Mouse (Mus musculus) thymus, adult 2 months (tissue): Measurements from ENCODE around the gene Piezo1. TPM values are rescaled to one million over a fixed set of nuclear protein-coding genes. Genes with fewer than 3 reads are reported as not detected.

Experiments
- DNase-seq: peaks from one replicate; pipeline ENCODE4 v3.0.0; 2021
- H3K27ac ChIP-seq: fragments of 200-500 bp; 2 replicates; pipeline ENCODE4 v1.5.1; 2012; ENCODE audit warnings: low read length, control low read depth; ENCODE audit not compliant: control insufficient read depth, insufficient read depth
- H3K27me3 ChIP-seq: fragments of 200-500 bp; 2 replicates; pipeline ENCODE4 v1.6.1; 2012; ENCODE audit warnings: mild to moderate bottlenecking, low read length, moderate library complexity, mixed read lengths; ENCODE audit not compliant: control insufficient read depth, insufficient read depth
- H3K36me3 ChIP-seq: fragments of 200-500 bp; 2 replicates; pipeline ENCODE4 v1.6.1; 2012; ENCODE audit warnings: mild to moderate bottlenecking, low read length, moderate library complexity; ENCODE audit not compliant: control insufficient read depth, insufficient read depth
- H3K4me1 ChIP-seq: fragments of 200-500 bp; replicated peaks from 2 replicates; pipeline ENCODE4 v1.6.1; 2012; ENCODE audit warnings: low read length; ENCODE audit not compliant: control insufficient read depth, insufficient read depth
- H3K4me3 ChIP-seq: fragments of 200-500 bp; 2 replicates; pipeline ENCODE4 v1.5.1; 2012; ENCODE audit warnings: mild to moderate bottlenecking, low read length, control low read depth, moderate library complexity; ENCODE audit not compliant: control insufficient read depth, insufficient read depth
- CTCF ChIP-seq: fragments of 200-500 bp; IDR thresholded peaks from 2 replicates; pipeline ENCODE4 v1.5.1; 2012; ENCODE audit warnings: mild to moderate bottlenecking, control low read depth, low read length, moderate library complexity, borderline replicate concordance; ENCODE audit not compliant: control insufficient read depth, poor library complexity, insufficient read depth; ENCODE audit errors: extremely low read depth
- POLR2A ChIP-seq: fragments of 200-500 bp; IDR thresholded peaks from 2 replicates; pipeline ENCODE4 v1.6.1; 2012; ENCODE audit warnings: mild to moderate bottlenecking, low read length, control low read depth, moderate library complexity; ENCODE audit not compliant: control insufficient read depth, poor library complexity, insufficient read depth; ENCODE audit errors: extremely low read depth
- WGBS: fragments of 180-500 bp; shearing (Covaris S2); methylation state at CpG from one replicate; pipeline ENCODE4 v1.1.7; 2018; 5-methylcytosine and 5-hydroxymethylcytosine counted together
- polyA plus RNA-seq: library from polyadenylated mRNA; depleted of rRNA; stranded (reverse); fragments of >200 nt; gene quantifications from 2 replicates; pipeline ENCODE4 v1.2.3, GENCODE M21; 2012

The Piezo1 gene
- polyA plus RNA-seq, 1 experiment: 93.6 TPM

GRCm38 (mm10) chr8:122454409-122454808, 96.7 kb downstream of the Piezo1 start:
- no peaks in the 10 kb centered on the region for H3K36me3 ChIP-seq
- no peak overlapping the region for H3K4me3 ChIP-seq
- no peak for DNase-seq
- no peaks in the 10 kb centered on the region for H3K27me3 ChIP-seq
- no peak for TF ChIP-seq CTCF
- no peak for TF ChIP-seq POLR2A
- peaks cover 20% of the 10 kb centered on the region for H3K4me1 ChIP-seq
- 90% methylated on average over 6 of the region's 6 CpGs for WGBS
- H3K27ac ChIP-seq: no peak overlapping the region

GRCm38 (mm10) chr8:122452154-122452553, 99.0 kb downstream of the Piezo1 start:
- 72% methylated on average over 10 of the region's 10 CpGs for WGBS
- H3K4me3 ChIP-seq: no peak overlapping the region
- TF ChIP-seq POLR2A (no peak), CTCF (no peak)
- H3K36me3 ChIP-seq: no peaks in the 10 kb centered on the region
- H3K27me3 ChIP-seq: no peaks in the 10 kb centered on the region
- H3K27ac ChIP-seq: no peak overlapping the region
- peaks cover 13% of the 10 kb centered on the region for H3K4me1 ChIP-seq
- no peak for DNase-seq

- no peaks in the 10 kb centered on the region for H3K27me3 ChIP-seq
Observed at GRCm38 (mm10) chr8:122451161-122451703, 99.9 kb downstream of the Piezo1 start.

GRCm38 (mm10) chr8:122445203-122445602, 105.9 kb downstream of the Piezo1 start:
- WGBS: 4% methylated on average over 3 of the region's 3 CpGs
- Histone ChIP-seq H3K4me3 (no peak overlapping the region), H3K36me3 (no peaks in the 10 kb centered on the region), H3K4me1 (peaks cover 24% of the 10 kb centered on the region), H3K27me3 (no peaks in the 10 kb centered on the region), H3K27ac (peak overlapping the region; percentile 17; the same call in 1 of the 2 replicates)
- TF ChIP-seq POLR2A: no peak
- TF ChIP-seq CTCF: no peak
- no peak for DNase-seq

More at GRCm38 (mm10) chr8:122451161-122451703, 99.9 kb downstream of the Piezo1 start:
- no peaks in the 10 kb centered on the region for H3K36me3 ChIP-seq
- no peak overlapping the region for H3K27ac ChIP-seq
- H3K4me3 ChIP-seq: no peak overlapping the region
- TF ChIP-seq CTCF (no peak), POLR2A (no peak)
- no peak for DNase-seq
- peaks cover 13% of the 10 kb centered on the region for H3K4me1 ChIP-seq
- WGBS: 90% methylated on average over 7 of the region's 7 CpGs

GRCm38 (mm10) chr8:122444058-122444748, 106.9 kb downstream of the Piezo1 start:
- DNase-seq: no peak
- Histone ChIP-seq H3K27ac (peak overlapping the region; percentile 61), H3K36me3 (no peaks in the 10 kb centered on the region), H3K27me3 (no peaks in the 10 kb centered on the region), H3K4me3 (peak overlapping the region; percentile 73), H3K4me1 (peaks cover 24% of the 10 kb centered on the region)
- no peak for TF ChIP-seq POLR2A
- TF ChIP-seq CTCF: no peak
- 4% methylated on average over 19 of the region's 19 CpGs for WGBS

GRCm38 (mm10) chr8:122443262-122444006, 107.7 kb downstream of the Piezo1 start, which contains the start of gene Mvd:
Mvd (minus strand) TSS chr8:122443422.
- Histone ChIP-seq H3K27ac (peak within 1 kb of the TSS; percentile 61), H3K36me3 (no peaks in the 10 kb centered on the region), H3K4me1 (peaks cover 26% of the 10 kb centered on the region), H3K27me3 (no peaks in the 10 kb centered on the region), H3K4me3 (peak within 1 kb of the TSS; percentile 73)
- WGBS: under 1% methylated on average over 47 of the region's 47 CpGs
- DNase-seq: peak; percentile 97
- TF ChIP-seq POLR2A (peak; percentile 78), CTCF (0 out of 2 replicates have a peak, but pooled peaks have one; percentile 50)
